Mouse (Mus musculus): ENCODE measurements at regions not wholly inside any gene's neighbourhood (a gene's known extent, or its start where the extent isn't known, plus 50 kb on each side); places are given as distances from the start of the nearest gene placed in this dataset.

GRCm38 (mm10) chr2:77337786-77338406 lies 57.5 kb upstream of the Sestd1 start:
- H3K36me3 ChIP-seq (ENCODE audit: control insufficient read depth, insufficient read depth, low read length): no peaks in the 10 kb centered on the region
- H3K4me3 ChIP-seq (ENCODE audit: low read depth, low read length): no peak overlapping the region
- H3K27ac ChIP-seq (ENCODE audit: low read depth, low read length): no peak overlapping the region
- H3K4me2 ChIP-seq (ENCODE audit: low read depth, low read length, severe bottlenecking): no peak overlapping the region
- H3K27me3 ChIP-seq (ENCODE audit: control insufficient read depth, insufficient read depth, low read length): no peaks in the 10 kb centered on the region
- DNase-seq (ENCODE audit: low spot score) (no peak), ATAC-seq (replicated peaks; ENCODE audit: low FRiP score) (no peak)
- no peaks in the 10 kb centered on the region for H3K4me1 ChIP-seq (replicated peaks; ENCODE audit: control insufficient read depth, insufficient read depth, low read length)
- H3K9me3 ChIP-seq (ENCODE audit: control insufficient read depth, low read length): no peaks in the 10 kb centered on the region
- H3K9ac ChIP-seq (ENCODE audit: low read length): no peak overlapping the region
- 68% methylated on average over 3 of the region's 3 CpGs for WGBS

GRCm38 (mm10) chr2:77337318-77337717 lies 56.9 kb upstream of the Sestd1 start:
- Histone ChIP-seq H3K36me3 (ENCODE audit: control insufficient read depth, insufficient read depth, low read length) (no peaks in the 10 kb centered on the region), H3K4me3 (ENCODE audit: low read depth, low read length) (no peak overlapping the region), H3K4me1 (replicated peaks; ENCODE audit: control insufficient read depth, insufficient read depth, low read length) (no peaks in the 10 kb centered on the region), H3K27ac (ENCODE audit: low read depth, low read length) (no peak overlapping the region), H3K9ac (ENCODE audit: low read length) (no peak overlapping the region), H3K9me3 (ENCODE audit: control insufficient read depth, low read length) (no peaks in the 10 kb centered on the region), H3K27me3 (ENCODE audit: control insufficient read depth, insufficient read depth, low read length) (no peaks in the 10 kb centered on the region), H3K4me2 (ENCODE audit: low read depth, low read length, severe bottlenecking) (no peak overlapping the region)
- 81% methylated on average over 3 of the region's 3 CpGs for WGBS
- no peak for ATAC-seq (replicated peaks; ENCODE audit: low FRiP score)
- no peak for DNase-seq (ENCODE audit: low spot score)

DNA sequence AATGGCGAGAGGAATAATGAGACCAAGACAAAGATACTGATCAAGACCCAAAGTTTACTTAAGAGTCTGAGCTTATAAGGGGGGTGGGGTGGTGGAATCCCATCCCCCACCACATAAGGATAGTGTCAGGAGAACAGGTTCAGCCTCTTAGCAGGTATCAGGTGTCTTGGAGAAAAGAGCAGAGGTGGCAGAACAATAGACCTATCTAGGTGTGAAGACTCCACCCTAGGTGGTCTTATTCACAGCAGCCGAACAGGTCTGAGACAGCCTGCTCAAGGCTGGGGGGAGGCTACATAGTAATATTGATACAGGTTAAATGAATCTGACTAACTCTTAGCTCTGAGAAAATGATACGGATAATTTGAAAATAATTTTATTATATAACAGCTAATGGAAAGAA lies 56.4 kb upstream of the Sestd1 start:
- Histone ChIP-seq H3K4me3 (ENCODE audit: low read depth, low read length) (no peak overlapping the region), H3K9me3 (ENCODE audit: control insufficient read depth, low read length) (no peaks in the 10 kb centered on the region), H3K27me3 (ENCODE audit: control insufficient read depth, insufficient read depth, low read length) (no peaks in the 10 kb centered on the region), H3K9ac (ENCODE audit: low read length) (no peak overlapping the region), H3K4me1 (replicated peaks; ENCODE audit: control insufficient read depth, insufficient read depth, low read length) (no peaks in the 10 kb centered on the region), H3K4me2 (ENCODE audit: low read depth, low read length, severe bottlenecking) (no peak overlapping the region), H3K27ac (ENCODE audit: low read depth, low read length) (no peak overlapping the region), H3K36me3 (ENCODE audit: control insufficient read depth, insufficient read depth, low read length) (no peaks in the 10 kb centered on the region)
- no peak for DNase-seq (ENCODE audit: low spot score)
- 87% methylated on average over 3 of the region's 3 CpGs for WGBS
- no peak for ATAC-seq (replicated peaks; ENCODE audit: low FRiP score)

GRCm38 (mm10) chr2:77334706-77335105 lies 54.3 kb upstream of the Sestd1 start:
- no peak overlapping the region for H3K4me2 ChIP-seq (ENCODE audit: low read depth, low read length, severe bottlenecking)
- no peaks in the 10 kb centered on the region for H3K27me3 ChIP-seq (ENCODE audit: control insufficient read depth, insufficient read depth, low read length)
- no peak overlapping the region for H3K4me3 ChIP-seq (ENCODE audit: low read depth, low read length)
- no peaks in the 10 kb centered on the region for H3K36me3 ChIP-seq (ENCODE audit: control insufficient read depth, insufficient read depth, low read length)
- H3K4me1 ChIP-seq (replicated peaks; ENCODE audit: control insufficient read depth, insufficient read depth, low read length): no peaks in the 10 kb centered on the region
- no peak overlapping the region for H3K9ac ChIP-seq (ENCODE audit: low read length)
- no peaks in the 10 kb centered on the region for H3K9me3 ChIP-seq (ENCODE audit: control insufficient read depth, low read length)
- no peak for DNase-seq (ENCODE audit: low spot score)
- no peak for ATAC-seq (replicated peaks; ENCODE audit: low FRiP score)
- 79% methylated on average over 9 of the region's 9 CpGs for WGBS
- no peak overlapping the region for H3K27ac ChIP-seq (ENCODE audit: low read depth, low read length)

- no peak for DNase-seq (ENCODE audit: low spot score)
- H3K4me3 ChIP-seq (ENCODE audit: low read depth, low read length): no peak overlapping the region
- 70% methylated on average over 8 of the region's 8 CpGs for WGBS
- H3K9ac ChIP-seq (ENCODE audit: low read length): no peak overlapping the region
- no peaks in the 10 kb centered on the region for H3K27me3 ChIP-seq (ENCODE audit: control insufficient read depth, insufficient read depth, low read length)
- no peaks in the 10 kb centered on the region for H3K9me3 ChIP-seq (ENCODE audit: control insufficient read depth, low read length)
- ATAC-seq (replicated peaks; ENCODE audit: low FRiP score): no peak
- H3K36me3 ChIP-seq (ENCODE audit: control insufficient read depth, insufficient read depth, low read length): no peaks in the 10 kb centered on the region
- no peak overlapping the region for H3K4me2 ChIP-seq (ENCODE audit: low read depth, low read length, severe bottlenecking)
- no peak overlapping the region for H3K27ac ChIP-seq (ENCODE audit: low read depth, low read length)
- no peaks in the 10 kb centered on the region for H3K4me1 ChIP-seq (replicated peaks; ENCODE audit: control insufficient read depth, insufficient read depth, low read length)
Observed at GRCm38 (mm10) chr2:77333394-77334079, 53.1 kb upstream of the Sestd1 start.

Data from forebrain, embryonic 11.5 days (tissue).